Mouse (Mus musculus) c-Kit-positive CD71-negative TER-119-negative erythroid progenitor cells, embryonic 14.5 days (primary cell): Measurements from ENCODE around the gene Hapln4.
A peak's percentile ranks its signal among the peaks of the same experiment; 100 is the strongest.

Experiments
- DNase-seq: peaks from one replicate; pipeline ENCODE4 v3.0.0-alpha.2; 2013; ENCODE audit warnings: low read depth

The Hapln4 gene

DNA sequence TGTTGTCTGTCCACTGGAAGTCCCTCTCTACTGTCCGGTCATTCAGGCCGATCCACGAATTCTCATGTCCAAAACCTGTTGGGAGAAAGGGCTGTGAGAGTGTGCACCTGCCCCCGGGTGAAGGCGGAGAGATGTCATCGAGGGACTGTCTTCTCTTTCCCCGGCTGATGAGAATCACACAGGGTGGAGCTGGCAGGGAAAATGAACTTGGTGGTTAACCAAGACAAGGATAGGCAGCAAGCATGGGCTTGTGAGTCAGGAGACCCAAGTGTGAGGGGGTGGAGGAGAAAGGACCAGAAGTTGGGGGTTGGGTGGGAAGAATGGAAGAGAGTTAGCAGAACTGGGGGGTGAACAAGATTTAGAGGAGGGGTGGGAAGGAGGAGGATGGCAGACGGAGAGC lies 17.0 kb downstream of the Hapln4 start:
- no peak for DNase-seq

DNA sequence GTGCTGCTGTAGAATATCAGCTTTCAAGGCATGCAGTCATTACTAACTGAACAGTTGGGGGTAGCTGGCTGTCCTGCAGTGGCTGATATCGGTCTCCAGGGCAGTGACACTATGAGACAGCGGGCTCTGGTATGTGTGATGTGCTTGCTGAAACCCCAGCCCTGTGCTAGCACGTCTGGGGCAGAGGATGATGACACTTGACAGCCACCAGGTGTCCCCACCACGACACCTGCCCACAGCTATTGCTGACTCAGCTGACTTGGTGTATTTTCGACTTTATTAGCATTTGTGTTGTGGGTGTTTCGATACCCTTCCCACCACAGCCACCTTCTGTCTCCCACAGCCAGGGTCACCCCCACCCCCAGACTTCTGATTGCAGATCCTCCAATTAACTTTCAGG lies 21.2 kb downstream of the Hapln4 start:
- no peak for DNase-seq

DNA sequence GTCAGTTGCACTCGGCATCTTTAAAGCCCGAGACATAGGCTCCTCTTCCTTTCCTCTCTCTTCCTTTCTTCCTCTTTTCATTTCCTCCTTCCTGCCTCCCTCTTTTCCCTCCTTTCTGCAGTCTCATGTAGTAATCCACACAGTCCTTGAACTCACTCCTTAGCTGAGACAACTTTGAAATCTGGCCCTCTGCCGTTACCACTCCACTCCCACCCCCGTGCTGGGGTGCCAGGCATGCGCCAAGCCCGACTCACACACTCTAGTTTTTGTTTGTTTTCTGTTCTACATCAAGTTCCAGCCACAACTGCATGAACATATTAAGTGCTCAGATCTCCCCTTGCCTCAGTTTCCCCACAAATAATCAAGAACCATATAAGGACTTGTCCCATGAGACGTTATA lies 21.7 kb downstream of the Hapln4 start:
- DNase-seq = no peak

GRCm38 (mm10) chr8:70110451-70110850 lies 27.2 kb downstream of the Hapln4 start:
- DNase-seq = no peak

GRCm38 (mm10) chr8:70111192-70111795 lies 28.0 kb downstream of the Hapln4 start:
- no peak for DNase-seq

DNA sequence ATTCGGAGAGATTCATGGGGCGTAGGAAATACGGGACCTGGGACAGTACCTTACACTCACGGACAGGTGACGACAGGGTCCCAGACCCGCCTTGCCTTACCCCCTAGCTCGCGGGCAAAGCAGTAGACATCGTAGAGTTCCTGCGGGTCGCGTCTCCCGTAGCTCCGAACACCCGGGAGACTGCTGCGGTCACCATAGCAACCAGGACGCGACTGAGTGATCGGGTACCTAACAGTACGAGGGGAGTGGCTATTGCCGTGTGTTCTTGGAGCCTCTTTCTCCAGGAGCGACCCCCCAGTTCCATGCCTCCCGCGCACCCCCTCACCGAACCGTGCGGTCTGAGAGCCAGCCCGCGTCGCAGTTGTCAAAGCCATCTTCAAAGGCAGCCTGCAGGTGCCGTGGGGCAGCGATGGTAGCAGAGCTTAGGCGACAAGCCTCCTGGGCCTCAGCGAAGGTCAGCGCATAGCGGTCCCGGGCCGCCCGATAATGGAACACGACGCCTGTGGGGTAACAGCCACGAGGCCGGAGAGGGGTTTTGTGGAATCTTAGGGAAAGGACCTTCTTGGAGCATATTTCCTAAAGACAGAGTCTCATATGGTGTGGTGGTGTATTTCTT lies 29.3 kb downstream of the Hapln4 start:
- DNase-seq = no peak

DNA sequence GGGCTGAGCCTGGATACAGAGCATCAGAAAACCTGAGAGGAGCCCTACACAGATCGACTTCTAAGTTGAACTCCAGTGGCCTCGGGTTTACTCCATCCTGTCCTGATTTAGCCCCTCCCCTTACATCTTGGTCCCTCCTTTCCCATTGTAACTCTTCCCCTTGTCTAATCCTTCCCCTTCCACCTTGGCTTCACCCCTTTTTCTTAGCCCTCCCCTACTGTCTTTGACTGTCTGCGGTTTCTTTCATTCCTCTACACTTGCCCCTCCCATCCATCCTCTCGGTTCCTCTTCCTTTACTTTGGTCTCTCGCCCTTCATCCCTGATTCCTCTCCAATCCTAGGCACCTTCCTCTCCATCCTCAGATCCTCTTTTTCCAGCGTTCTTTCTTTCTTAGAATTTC lies 31.2 kb downstream of the Hapln4 start:
- DNase-seq = no peak

- no peak for DNase-seq
Observed at GRCm38 (mm10) chr8:70114892-70115291, 31.6 kb downstream of the Hapln4 start.

DNA sequence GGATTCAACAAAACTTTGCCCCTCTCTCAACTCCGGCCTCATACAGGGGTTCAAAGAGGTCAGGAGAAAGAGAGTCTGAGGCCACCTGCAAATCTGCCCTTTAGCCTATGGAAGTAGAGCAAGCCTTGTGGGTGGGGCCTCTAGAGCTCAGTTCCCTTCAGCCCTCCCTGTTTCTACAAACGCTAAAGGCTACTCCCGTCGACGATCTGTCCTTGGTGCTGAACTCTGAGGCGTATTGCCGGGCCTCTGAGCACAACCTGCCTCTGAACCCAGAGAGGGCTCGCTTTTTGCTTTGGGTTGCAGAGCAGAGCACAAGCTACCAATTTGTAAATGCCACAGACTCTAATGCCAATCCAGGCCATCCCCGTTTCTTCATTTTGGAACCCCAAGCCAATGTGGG lies 34.4 kb downstream of the Hapln4 start:
- peak; percentile 81 for DNase-seq

GRCm38 (mm10) chr8:70118726-70119700 lies 35.8 kb downstream of the Hapln4 start:
- DNase-seq = no peak

DNA sequence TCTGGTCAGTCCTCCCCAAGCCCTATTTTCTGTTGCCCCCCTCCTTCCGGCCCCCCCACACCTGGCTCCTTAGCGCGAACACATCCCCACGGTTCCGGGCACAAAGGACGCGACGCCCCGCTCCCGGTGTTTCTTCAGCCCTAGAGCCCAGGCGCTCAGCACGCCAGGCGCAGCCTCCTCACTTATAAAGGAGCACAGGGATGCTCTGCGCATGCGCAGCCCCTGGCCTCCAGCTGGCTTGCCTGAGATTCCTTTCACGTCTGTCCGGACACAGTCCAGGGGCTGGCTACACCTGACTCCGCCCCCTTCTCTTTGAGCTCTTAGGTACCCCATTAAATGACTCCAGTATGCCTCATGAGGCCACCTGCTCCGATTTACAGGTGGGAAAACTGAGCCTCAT lies 37.4 kb downstream of the Hapln4 start, which contains the start of gene Ncan:
TSS of gene Ncan (minus strand) at position 207 of the 400 bp plus-strand sequence.
- DNase-seq = no peak

DNA sequence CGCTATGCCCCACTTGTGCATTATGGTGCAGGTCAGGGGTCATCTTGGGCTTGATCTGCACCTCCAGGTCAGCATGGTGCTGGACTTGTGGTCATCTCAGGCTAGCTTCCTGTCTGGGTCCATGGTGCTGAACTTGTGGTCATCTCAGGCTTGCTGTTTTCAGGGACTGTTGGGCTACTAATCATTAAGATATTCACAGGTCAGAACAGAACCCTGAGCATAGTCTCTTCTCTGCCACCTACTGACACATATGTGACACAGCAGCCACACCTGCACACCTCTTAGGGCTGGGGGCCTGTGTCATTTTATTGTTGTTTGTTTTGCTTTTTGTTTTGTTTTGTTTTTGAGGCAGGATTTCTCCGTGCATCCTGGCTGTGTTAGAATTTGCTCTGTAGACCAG lies 39.6 kb downstream of the Hapln4 start:
- no peak for DNase-seq

DNA sequence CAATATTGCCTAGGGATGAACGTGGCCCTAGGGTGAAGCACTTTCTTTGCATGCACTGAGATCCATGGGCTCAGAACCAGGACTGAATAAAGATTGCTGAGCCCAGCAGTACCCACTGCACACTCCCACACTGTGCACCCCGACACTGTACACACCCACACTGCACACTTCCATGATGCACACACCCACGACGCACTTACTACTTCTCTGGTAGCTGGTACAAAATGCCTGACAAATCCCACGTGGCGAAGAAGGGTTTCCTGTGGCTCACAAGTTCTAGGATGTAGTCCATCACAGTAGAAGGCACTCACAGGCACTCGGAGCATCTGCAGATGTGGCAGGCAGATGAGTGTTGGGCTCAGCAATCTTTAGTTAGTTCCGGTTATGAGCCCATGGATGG lies 41.7 kb downstream of the Hapln4 start:
- DNase-seq = no peak

GRCm38 (mm10) chr8:70128435-70128834 lies 45.2 kb downstream of the Hapln4 start:
- no peak for DNase-seq

- DNase-seq = no peak
Observed at GRCm38 (mm10) chr8:70129309-70129952, 46.2 kb downstream of the Hapln4 start.

GRCm38 (mm10) chr8:70130066-70130465 lies 46.8 kb downstream of the Hapln4 start:
- DNase-seq = no peak

GRCm38 (mm10) chr8:70131166-70131883 lies 48.1 kb downstream of the Hapln4 start, which contains the start of gene Nr2c2ap:
Gene Nr2c2ap, plus strand, starts transcription at chr8:70131333.
- DNase-seq = peak; percentile 84

DNA sequence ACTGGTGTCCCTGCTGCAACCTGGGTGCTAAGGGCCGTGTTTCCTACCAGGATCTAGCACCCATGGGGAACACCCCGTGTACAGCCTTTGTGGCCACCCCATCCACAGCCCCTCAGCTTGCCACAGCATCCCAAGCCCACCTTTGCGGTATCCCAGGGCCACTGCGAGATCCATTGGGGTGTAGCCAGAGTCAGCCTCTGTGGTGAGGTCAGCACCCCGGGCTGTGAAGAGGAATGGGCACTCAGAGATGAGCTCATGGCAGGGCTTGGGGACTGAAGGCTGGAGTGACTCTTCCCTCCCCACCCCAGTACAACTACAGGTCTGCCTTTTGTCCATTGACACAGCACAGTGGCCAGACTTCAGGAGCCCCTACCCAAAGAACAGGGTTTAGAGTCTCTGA lies 50.8 kb downstream of the Hapln4 start:
- DNase-seq = no peak

DNA sequence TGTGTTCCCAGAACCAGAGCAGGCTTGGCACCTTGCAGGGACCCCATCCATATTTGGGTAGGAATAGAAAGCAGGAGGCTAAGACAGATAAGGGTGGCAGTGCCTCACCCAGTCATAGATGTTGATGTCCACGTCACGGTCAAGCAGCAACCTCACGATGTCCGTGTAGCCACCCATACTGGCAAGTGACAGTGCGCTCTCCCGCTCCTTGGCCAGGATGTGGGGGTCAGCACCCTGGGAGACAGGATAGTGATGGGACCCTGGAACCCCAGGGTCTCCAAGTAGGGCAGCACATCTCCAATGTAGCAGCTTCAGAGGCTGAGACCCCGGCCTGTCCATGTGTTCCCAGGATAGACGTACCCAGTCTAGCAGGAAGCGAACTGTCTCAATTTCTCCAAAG lies 51.7 kb downstream of the Hapln4 start:
- DNase-seq = no peak

DNA sequence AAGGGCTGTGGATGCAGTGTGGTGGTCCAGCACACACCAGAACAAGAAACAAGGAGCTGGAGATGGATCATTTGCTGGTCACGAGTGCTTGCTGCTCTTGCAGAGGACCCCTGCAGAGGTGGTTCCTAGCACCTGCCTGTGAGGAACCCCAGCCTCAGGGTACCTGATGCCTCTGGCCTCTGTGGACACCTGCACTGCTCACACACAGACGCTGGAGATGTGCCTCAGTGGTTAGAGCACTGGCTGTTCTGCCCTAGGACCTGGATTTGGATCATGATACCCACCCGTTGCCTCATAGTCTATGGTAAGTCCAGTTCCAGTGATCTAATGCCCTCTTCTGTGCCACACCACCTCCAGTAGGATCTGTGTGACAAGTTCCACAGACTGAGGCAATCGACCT lies 53.3 kb downstream of the Hapln4 start:
- DNase-seq = no peak

GRCm38 (mm10) chr8:70137890-70138289 lies 54.6 kb downstream of the Hapln4 start:
- no peak for DNase-seq
